Mouse (Mus musculus) brain, embryonic 14.5 days (tissue): ENCODE measurements around the gene Epha6. TPM values are rescaled to one million over a fixed set of nuclear protein-coding genes. Genes with fewer than 3 reads are reported as not detected.

ENCODE experiments used
- DNase-seq: peaks from one replicate; pipeline ENCODE4 v3.0.0-alpha.2; 2011; ENCODE audit warnings: low read depth
- CTCF ChIP-seq: fragments of 200-500 bp; IDR thresholded peaks from 2 replicates; pipeline ENCODE4 v1.5.1; 2012; ENCODE audit warnings: inconsistent platforms, mild to moderate bottlenecking, moderate library complexity, borderline replicate concordance; ENCODE audit not compliant: insufficient read depth, insufficient read length; ENCODE audit errors: extremely low read depth
- POLR2A ChIP-seq: fragments of 200-500 bp; IDR thresholded peaks from 2 replicates; pipeline ENCODE4 v1.6.1; 2012; ENCODE audit warnings: mild to moderate bottlenecking, inconsistent platforms, borderline replicate concordance; ENCODE audit not compliant: poor library complexity, insufficient read depth, insufficient read length, severe bottlenecking; ENCODE audit errors: extremely low read depth
- polyA plus RNA-seq: library from polyadenylated mRNA; depleted of rRNA; stranded (reverse); fragments of >200 nt; gene quantifications from 2 replicates; pipeline ENCODE4 v1.2.3, GENCODE M21; 2012; rRNA removed

Epha6 gene
- 1.5 and 4.4 TPM in 2 replicates for polyA plus RNA-seq

DNA sequence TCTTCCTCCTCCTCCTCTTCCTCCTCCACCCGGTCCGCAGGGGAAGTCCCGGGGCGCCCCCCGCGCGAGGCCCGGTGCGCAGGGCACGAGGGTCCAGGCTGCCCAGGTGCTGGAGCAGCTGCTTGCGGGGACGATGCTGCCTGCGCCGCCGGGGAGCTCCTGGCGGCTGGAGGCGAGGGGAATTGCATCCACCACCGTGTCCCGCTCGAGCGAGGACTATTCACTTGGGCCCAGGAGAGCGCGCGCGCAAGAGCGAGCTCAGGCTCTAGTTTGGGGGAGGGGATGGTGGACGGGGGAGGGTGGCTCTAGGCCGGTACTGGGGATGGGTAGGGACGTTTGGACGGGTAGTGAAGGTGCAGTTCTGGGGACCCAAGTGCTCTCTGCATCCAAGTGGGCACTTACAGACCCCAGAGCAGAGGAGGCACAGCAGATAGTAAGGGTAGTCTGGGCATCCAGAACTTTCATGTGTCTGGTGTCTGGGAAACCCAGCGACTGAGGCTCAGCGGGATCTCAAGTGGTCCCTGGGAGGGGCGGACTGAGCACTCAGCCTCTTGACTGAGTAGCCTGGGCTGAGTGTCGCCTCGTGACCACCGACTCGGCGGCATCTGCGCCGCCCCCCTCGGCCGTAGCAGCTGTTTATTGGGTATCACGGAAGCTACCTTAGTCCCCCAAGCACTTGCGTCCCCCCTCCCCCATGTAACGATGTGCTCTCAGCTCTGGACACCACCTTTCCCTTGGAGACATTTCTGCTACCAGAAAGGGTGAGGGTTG lies at the start of gene Epha6:
TSS of gene Epha6 (minus strand) at position 471 of the 771 bp plus-strand sequence.
- TF ChIP-seq CTCF: peak; percentile 8; the same call in 1 of the 2 replicates
- TF ChIP-seq POLR2A: no peak
- peak; percentile 80 for DNase-seq

DNA sequence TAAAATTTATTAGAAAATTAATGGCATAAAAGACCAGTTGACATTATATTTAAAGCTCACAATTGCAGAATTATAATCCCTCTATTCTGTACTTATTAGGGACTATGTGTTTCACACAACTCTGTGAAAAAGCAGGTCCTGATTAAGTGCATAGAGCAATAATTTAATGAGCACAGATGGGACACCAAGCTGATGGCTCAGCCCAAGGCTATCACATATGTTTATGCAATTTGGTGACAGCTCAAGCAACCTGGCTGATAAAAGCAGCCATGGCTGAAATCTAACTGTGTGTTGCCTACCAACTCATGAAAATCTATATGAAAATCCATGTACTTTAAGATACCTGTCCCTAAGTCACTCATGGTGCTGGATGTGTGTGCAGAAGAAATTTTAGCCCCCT lies 46.4 kb upstream of the Epha6 start:
- peak; percentile 65 for DNase-seq
- TF ChIP-seq CTCF (no peak), POLR2A (no peak)

DNA sequence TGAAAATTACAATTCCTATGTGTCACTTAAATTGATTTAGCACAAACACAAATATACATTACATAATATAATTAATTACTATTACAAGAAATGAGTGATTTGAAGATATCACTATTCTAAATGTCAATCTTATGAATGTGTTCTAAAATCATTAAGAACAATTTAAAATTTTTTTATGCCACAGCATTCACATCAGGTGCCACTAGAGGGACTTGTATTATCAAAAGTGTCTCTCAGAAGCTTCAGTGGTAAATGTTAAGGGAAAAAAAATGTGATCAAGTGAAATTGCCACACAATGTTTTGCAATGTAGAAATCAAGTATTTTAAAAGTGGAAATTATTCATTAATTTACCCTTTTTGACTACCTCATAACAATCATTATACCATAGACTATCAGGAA lies 22.8 kb upstream of the Epha6 start:
- TF ChIP-seq CTCF (no peak), POLR2A (no peak)
- DNase-seq: peak; percentile 17

GRCm38 (mm10) chr16:60605832-60606583 lies 677 bp upstream of the Epha6 start:
- peak; percentile 58 for TF ChIP-seq CTCF
- no peak for TF ChIP-seq POLR2A
- DNase-seq: peak; percentile 91

DNA sequence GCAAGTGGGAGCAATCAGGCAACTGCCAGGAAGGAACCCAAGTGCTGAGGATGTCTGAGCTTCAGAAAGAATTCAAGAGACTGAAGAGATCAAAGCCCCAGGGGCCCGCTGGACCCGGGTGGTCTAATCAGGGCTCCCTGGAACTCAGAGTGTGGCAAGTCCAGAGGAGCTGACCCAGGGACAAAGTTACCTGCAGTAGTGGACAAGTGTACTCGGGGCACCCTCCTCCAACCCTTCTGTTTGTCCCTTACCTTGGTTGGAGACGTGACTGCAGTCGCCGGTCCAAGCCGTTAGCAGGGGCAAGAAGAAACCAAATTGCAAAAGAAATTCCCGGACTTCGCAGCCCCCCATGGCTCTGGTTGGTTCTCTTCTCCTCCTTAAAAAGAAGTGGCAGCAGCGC lies 718 bp downstream of the Epha6 start:
- DNase-seq: no peak
- TF ChIP-seq POLR2A (no peak), CTCF (no peak)

DNA sequence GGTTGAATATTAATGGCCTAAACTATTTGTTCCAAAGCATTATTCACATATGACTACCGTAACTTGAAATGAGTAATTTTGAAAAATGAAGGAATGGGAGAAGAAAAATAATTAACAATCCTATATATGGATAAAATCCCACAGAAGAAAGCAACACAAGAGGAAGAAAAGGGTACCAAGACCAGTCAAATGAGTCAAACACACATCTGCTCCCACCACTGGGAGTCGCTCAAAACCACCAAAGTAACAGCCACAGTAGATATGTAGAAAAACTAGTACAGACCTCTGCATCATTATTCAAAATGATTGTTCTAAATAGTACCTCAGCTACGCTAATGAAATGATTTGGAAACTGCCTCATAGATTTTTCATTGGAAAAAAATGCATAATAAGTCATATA lies 20.0 kb downstream of the Epha6 start:
- DNase-seq: no peak

GRCm38 (mm10) chr16:60584695-60585094 lies 20.6 kb downstream of the Epha6 start:
- TF ChIP-seq POLR2A: no peak
- TF ChIP-seq CTCF: no peak
- DNase-seq: no peak

More for the DNA sequence above, 20.0 kb downstream of the Epha6 start:
- TF ChIP-seq CTCF (peak; percentile 12; the same call in 1 of the 2 replicates), POLR2A (no peak)

DNA sequence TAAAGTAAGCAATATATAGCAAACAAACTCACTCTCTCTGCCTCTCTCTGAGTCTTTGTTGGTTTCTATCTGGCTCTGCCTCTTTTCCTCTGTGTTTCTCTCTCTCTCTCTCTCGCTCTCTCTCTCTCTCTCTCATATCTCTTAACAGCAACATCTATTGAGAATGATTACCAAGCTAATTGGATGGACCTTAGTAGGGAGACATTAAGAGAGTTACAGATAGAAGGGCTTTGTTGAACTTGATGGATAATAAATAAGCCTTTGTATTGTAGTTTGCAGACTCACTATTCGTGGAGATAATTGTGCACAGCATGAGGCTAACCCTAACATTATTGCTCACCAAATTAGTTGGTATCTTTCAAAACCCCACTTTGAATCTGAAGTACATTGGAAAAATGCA lies 34.8 kb downstream of the Epha6 start:
- no peak for DNase-seq
- no peak for TF ChIP-seq CTCF
- TF ChIP-seq POLR2A: no peak

DNA sequence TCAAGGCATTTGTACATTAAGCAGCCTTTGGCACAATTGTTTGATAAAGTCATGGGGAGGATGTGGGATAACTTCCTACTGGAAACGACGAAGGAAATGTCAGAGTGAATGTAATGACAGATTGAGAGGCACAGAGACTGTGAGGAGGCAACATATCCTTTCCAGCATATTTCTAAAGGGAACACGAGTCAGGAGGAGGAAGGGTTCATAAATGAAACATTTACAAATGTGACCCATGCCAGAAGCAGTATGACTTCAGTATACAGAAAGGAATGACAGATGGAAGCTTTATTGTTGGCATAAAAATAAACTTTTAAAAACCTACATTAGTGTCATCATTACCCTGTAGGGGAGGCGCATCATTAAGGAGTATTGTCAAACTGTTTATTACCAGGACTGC lies 60.9 kb downstream of the Epha6 start:
- peak; percentile 31 for DNase-seq
- TF ChIP-seq POLR2A (no peak), CTCF (no peak)

DNA sequence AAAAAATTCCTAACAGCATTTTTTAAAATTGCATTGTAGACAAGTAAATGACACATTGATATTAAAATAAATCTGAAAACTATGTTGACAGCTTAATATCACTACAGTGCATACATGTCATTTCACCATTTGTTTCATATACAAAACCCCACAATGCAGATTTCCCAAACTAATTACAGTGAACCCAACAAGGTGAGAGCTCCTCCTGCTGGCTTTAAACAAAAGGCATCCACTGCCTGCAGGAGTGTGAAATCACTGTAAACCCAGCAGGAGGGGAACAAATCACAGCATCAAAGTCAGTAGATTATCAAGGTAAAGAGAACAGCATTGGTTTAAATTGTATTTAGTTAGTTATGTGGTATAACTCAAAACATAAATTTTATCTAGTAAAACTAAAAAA lies 67.1 kb downstream of the Epha6 start:
- TF ChIP-seq POLR2A: no peak
- peak; percentile 66; the same call in 1 of the 2 replicates for TF ChIP-seq CTCF
- peak; percentile 80 for DNase-seq

DNA sequence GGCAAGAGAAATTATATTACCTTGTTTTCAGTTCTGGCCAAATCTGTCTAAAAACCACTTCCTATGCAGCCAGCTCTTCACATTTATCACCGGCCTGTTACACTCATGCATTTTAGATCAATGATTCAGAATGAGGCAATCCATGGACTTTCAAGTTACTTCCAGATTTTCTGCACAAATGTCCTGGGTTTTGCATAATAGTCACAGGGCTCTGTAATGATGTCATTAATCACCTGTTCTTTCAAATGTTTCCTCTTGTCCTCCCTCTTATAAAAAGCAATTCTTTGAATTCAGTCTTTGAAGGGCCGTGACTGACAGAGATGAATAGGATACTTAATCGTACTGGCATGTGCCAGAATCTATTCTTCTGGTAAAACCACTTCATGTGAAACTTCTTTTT lies 95.6 kb downstream of the Epha6 start:
- DNase-seq: peak; percentile 29

More for the DNA sequence above, 95.6 kb downstream of the Epha6 start:
- no peak for TF ChIP-seq POLR2A
- no peak for TF ChIP-seq CTCF
